Mouse (Mus musculus) hindbrain, embryonic 15.5 days (tissue): ENCODE measurements around the gene Emp2. TPM values are rescaled to one million over a fixed set of nuclear protein-coding genes. Genes with fewer than 3 reads are reported as not detected.
A peak's percentile ranks its signal among the peaks of the same experiment; 100 is the strongest.

Experiments
- ATAC-seq: fragments of 200-750 bp; cut with Nextera tagmentation; 2 replicates; pipeline ENCODE4 v1.8.0; 2017; ENCODE audit warnings: low read depth, moderate number of reproducible peaks, moderate TSS enrichment; ENCODE audit not compliant: low FRiP score
- H3K27ac ChIP-seq: fragments of 300-500 bp; sonication (generic); replicated peaks from 2 replicates; pipeline ENCODE4 v1.5.1; 2015; ENCODE audit warnings: mild to moderate bottlenecking, inconsistent platforms
- H3K27me3 ChIP-seq: fragments of 300-500 bp; sonication (generic); 2 replicates; pipeline ENCODE4 v1.6.1; 2015; ENCODE audit warnings: control low read depth, inconsistent platforms
- H3K36me3 ChIP-seq: fragments of 300-500 bp; sonication (generic); 2 replicates; pipeline ENCODE4 v1.6.1; 2015; ENCODE audit warnings: control low read depth, inconsistent platforms
- H3K4me1 ChIP-seq: fragments of 300-500 bp; sonication (generic); replicated peaks from 2 replicates; pipeline ENCODE4 v1.6.1; 2015; ENCODE audit warnings: control low read depth, inconsistent platforms
- H3K4me2 ChIP-seq: fragments of 300-500 bp; sonication (generic); 2 replicates; pipeline ENCODE4 v1.6.1; 2015; ENCODE audit warnings: moderate library complexity, mild to moderate bottlenecking, inconsistent platforms
- H3K4me3 ChIP-seq: fragments of 300-500 bp; sonication (generic); 2 replicates; pipeline ENCODE4 v1.5.1; 2015; ENCODE audit warnings: mild to moderate bottlenecking, inconsistent platforms
- H3K9ac ChIP-seq: fragments of 300-500 bp; sonication (generic); 2 replicates; pipeline ENCODE4 v1.6.1; 2015; ENCODE audit warnings: inconsistent platforms
- H3K9me3 ChIP-seq: fragments of 300-500 bp; sonication (generic); 2 replicates; pipeline ENCODE4 v1.6.1; 2016; ENCODE audit warnings: control low read depth, inconsistent platforms
- WGBS: fragments of 180-500 bp; shearing (Covaris S2); methylation state at CpG from one replicate; pipeline ENCODE4 v1.1.7; 2015; 5-methylcytosine and 5-hydroxymethylcytosine counted together
- polyA plus RNA-seq: library from polyadenylated mRNA; unstranded; fragments of >200 nt; fragmentation: Nextera tagmentation; extraction: Ambion mirVana; gene quantifications from 2 replicates; pipeline ENCODE4 v1.2.1, GENCODE M21; 2015

Gene Emp2
- polyA plus RNA-seq, 1 experiment from 2014 or later, result 18.8 TPM

DNA sequence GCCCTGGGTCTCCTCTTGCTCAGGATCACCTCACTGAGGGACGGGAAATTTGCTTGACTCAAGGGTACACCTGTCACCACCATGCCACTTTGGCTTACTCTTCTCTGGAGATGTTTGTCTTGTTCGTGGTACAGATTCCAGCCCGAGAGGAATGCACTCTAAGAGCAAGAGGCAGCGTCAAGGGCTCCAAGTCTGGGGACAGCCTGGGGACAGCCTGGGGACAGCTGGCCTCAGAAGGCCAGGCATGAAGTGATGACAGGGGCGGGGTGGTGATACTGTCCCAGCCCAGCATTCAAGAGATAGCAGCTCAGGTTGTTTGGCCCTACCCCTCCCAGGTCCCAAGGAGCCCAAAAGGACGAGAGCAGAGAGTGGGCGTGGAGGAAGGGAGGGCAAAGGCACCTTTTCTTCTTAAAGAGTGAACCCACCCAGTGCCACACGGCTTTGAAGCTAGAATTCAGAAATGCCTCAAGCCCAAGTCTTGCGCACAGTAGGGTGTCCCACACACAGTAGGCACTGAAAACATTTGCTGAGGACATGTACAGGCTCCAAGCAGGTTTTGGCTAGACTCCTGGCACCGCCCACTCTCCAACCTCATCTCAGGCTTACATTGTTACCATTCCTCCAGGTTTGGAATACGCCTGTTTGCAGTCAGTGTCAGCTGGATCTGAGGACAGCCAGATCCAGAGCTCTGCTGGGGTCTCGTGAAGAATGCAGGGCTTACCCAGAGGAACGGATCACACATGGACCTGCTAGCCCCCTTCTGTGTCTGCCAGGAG, 23.8 kb upstream of the Emp2 start:
- WGBS, result 88% methylated on average over 13 of the region's 13 CpGs
- no peaks in the 10 kb centered on the region for H3K36me3 ChIP-seq
- no peak overlapping the region for H3K4me2 ChIP-seq
- H3K4me3 ChIP-seq, result no peak overlapping the region
- H3K9ac ChIP-seq, result no peak overlapping the region
- H3K27ac ChIP-seq, result no peak overlapping the region
- no peaks in the 10 kb centered on the region for H3K9me3 ChIP-seq
- no peaks in the 10 kb centered on the region for H3K27me3 ChIP-seq
- no peak for ATAC-seq
- no peaks in the 10 kb centered on the region for H3K4me1 ChIP-seq

DNA sequence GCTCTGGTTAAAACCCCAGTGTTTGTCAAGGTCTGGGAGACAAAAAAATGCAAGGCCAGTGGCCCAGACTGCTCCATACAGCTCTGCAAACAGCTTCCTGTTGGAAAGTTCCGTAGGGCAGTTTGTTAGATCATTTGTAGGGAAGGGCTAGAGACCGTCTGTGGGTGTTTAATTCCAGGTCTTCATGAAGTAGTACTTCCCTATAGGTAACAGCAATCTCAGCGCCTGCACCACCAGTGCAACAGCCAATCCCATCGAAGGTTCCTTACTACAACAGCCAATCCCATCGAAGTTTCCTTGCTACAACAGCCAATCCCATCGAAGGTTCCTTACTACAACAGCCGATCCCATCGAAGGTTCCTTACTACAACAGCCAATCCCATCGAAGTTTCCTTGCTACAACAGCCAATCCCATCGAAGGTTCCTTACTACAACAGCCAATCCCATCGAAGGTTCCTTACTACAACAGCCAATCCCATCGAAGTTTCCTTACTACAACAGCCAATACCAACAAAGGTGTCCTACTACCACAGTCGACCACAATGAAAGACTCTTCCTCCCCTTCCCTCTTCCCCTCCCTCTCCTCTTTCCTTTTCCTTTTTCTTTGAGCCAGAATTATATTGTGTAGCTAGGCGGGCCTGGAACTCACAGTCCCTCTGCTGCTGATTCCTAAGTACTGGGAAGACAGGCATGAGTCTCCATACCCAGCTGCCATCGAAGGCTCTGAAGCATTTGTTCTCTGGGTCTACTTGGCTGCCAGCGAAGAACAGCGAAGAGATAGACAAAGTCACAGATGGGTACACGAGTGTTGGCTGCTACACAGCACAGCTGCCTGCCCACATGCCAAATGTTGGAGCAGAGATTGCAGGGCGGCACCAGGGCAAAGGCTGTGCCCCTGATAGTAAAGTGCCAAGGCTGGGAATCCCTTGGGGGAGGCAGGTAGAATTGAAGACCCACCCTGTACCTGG, 23.0 kb upstream of the Emp2 start:
- H3K9me3 ChIP-seq, result no peaks in the 10 kb centered on the region
- H3K9ac ChIP-seq, result no peak overlapping the region
- H3K27me3 ChIP-seq, result no peaks in the 10 kb centered on the region
- H3K36me3 ChIP-seq, result no peaks in the 10 kb centered on the region
- WGBS, result 94% methylated on average over 19 of the region's 19 CpGs
- no peak for ATAC-seq
- no peak overlapping the region for H3K4me2 ChIP-seq
- H3K4me3 ChIP-seq, result no peak overlapping the region
- no peaks in the 10 kb centered on the region for H3K4me1 ChIP-seq
- H3K27ac ChIP-seq, result no peak overlapping the region

DNA sequence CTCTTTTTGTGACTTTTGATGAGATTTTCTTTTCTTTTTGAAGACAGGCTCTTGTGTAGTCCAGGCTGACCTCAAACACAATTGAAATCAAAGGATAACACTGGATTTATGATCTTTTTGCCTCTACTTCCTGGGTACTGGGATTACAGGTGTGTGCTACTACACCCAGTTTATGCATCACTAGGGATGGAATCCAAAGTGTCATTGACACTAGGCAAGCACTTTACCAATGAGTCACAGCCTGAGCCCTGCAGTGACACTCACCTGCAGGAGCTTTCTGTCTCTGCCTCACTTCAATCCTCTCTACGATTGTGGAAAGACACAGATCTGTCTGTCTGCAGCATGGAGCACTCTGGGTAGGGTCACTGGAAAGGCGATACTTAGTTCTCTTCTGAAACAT, 22.2 kb upstream of the Emp2 start:
- Histone ChIP-seq H3K4me1 (no peaks in the 10 kb centered on the region), H3K9ac (no peak overlapping the region), H3K27me3 (no peaks in the 10 kb centered on the region), H3K4me3 (no peak overlapping the region), H3K4me2 (no peak overlapping the region), H3K27ac (no peak overlapping the region), H3K36me3 (no peaks in the 10 kb centered on the region), H3K9me3 (no peaks in the 10 kb centered on the region)
- ATAC-seq, result no peak
- 93% methylated on average over 2 of the region's 2 CpGs for WGBS

DNA sequence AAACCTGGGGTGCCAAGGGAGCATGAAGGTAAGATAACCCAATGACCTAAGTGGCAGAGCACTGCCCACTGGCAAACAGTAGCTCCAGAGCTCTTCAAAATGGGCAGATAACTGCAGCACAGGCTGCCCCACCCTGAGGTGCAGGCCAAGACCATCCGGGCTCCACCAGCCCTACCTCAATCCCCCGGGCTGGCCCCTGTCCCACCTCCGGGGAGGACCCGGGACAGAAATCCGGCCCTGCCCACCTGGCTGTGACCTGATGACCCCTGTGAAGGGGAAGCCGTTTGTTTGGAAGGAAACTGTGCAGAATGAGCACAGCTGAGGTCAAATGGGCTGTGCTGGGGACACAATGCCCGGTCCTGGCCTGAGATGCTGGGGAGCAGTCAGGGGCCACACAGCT, 19.0 kb upstream of the Emp2 start:
- no peak overlapping the region for H3K9ac ChIP-seq
- 59% methylated on average over 7 of the region's 7 CpGs for WGBS
- ATAC-seq, result no peak
- no peaks in the 10 kb centered on the region for H3K27me3 ChIP-seq
- H3K9me3 ChIP-seq, result no peaks in the 10 kb centered on the region
- H3K36me3 ChIP-seq, result no peaks in the 10 kb centered on the region
- no peak overlapping the region for H3K27ac ChIP-seq
- H3K4me2 ChIP-seq, result no peak overlapping the region
- H3K4me1 ChIP-seq, result 0 out of 2 replicates have a peak, but pooled peaks cover 3% of the 10 kb centered on the region
- no peak overlapping the region for H3K4me3 ChIP-seq

DNA sequence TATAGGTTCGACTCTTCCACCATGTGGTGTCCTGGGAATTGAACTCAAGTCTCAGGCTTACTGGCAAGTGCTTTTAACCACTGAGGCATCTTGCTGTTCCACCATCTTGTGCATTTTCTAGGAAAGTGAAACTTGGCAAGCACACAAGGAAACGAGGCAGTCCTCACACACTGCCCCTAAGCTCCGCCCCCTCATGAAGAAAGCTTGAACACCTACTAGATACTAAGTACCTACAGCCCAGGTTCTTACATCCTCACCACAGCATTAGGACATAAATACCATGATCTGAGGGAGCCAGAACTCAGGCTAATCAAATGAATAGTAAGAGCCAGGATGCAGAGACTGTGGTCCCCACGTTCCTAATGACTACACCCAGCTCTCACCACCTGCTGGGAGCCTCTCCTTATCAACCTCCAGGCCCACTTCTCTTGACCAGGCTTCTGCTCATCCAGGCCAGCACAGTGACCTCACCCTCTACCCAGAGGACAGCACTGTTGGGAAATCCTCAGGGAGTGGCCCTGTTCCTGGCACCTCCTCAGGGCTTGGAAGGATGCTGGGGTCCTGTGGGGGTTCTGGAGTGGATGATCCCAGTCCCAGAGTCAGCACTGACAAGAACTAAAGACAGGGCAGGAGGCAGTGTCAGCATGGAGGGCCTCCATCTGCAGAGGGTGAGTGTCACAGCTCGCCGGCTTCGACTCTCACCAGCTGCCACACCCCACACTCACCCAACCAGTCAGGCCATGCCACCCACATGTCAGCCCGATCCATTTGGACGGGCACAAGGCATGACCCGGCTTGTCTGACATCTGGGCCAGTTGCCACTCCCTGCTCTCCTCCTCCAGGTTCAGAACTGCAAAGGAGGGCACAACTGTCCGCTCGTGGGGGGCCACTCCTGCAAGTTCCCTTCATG, 17.1 kb upstream of the Emp2 start:
- no peak overlapping the region for H3K4me3 ChIP-seq
- no peak overlapping the region for H3K27ac ChIP-seq
- H3K36me3 ChIP-seq, result no peaks in the 10 kb centered on the region
- no peak overlapping the region for H3K9ac ChIP-seq
- no peak overlapping the region for H3K4me2 ChIP-seq
- H3K4me1 ChIP-seq, result 0 out of 2 replicates have a peak, but pooled peaks cover 3% of the 10 kb centered on the region
- no peak for ATAC-seq
- no peaks in the 10 kb centered on the region for H3K9me3 ChIP-seq
- 82% methylated on average over 12 of the region's 12 CpGs for WGBS
- no peaks in the 10 kb centered on the region for H3K27me3 ChIP-seq

DNA sequence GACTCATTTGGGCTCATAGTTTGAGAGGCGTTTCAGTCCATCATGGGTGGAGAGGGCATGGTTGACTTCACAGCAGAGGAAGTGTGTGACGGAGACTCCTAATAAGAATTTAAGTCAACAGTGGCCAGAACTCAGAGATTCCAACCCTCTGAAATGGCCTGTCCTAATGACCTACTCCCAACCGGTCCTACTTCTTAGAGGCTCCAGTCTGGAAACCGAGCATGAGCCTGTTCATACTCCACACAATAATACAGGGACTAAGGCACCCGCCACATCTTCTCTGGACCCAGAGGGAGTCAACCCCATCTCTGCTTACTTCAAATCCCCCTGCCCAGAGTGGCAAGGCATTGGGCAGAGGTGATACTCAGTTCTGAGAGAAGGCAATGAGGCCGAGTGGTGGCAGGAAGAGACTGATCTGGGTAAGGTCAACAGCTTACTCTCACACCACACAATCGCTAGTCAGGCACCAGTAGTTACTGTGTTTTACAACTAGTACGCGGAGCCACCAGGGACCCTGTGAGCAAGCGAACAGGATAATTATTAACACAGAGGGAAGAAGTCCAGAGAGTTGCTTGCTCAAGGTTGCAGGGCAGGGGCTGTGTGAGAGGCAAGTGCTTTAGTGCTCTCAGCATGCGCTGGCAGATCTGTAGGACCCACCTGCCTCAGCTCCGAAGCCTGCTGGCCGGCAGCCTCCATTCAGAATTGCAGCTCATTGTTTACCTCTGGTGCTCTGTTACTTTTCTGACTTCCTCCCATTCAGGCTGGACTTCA, 14.0 kb upstream of the Emp2 start:
- no peak overlapping the region for H3K9ac ChIP-seq
- H3K4me3 ChIP-seq, result no peak overlapping the region
- ATAC-seq, result no peak
- H3K4me1 ChIP-seq, result 0 out of 2 replicates have a peak, but pooled peaks cover 3% of the 10 kb centered on the region
- H3K27me3 ChIP-seq, result no peaks in the 10 kb centered on the region
- H3K27ac ChIP-seq, result no peak overlapping the region
- no peaks in the 10 kb centered on the region for H3K9me3 ChIP-seq
- H3K36me3 ChIP-seq, result no peaks in the 10 kb centered on the region
- no peak overlapping the region for H3K4me2 ChIP-seq
- WGBS, result 60% methylated on average over 13 of the region's 13 CpGs

DNA sequence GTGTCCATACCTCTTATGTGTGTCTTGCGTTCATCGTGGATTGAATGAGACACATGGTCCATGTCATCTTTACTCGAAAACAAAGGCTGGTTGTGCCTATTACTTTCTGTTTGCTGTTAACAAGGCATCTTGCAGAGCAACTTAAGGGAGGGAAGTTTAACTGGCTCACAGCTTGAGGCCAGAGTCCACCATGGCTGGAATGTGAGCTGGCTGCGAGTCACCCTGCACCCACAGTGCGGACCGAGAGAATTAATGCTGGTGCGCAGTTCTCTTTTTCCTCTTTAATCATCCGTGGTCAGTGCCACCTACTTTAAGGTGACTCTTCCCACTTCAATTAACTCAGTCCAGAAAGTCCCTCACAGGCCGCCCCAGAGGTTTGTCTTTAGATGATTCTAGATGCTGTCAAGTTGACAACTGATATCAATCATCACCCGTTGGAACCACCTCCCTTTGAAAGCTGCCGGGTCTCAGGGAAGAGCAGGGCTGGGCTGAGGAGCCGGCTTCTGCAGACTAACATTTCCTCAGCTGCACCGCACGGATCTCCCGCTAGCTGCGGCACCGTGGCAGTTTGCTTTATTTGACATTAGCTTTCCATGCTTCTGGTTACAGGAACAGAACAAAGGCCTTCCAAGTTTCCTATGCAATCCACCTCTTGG, 6.3 kb upstream of the Emp2 start:
- no peak overlapping the region for H3K27ac ChIP-seq
- no peak overlapping the region for H3K4me2 ChIP-seq
- no peaks in the 10 kb centered on the region for H3K4me1 ChIP-seq
- no peak overlapping the region for H3K4me3 ChIP-seq
- no peaks in the 10 kb centered on the region for H3K36me3 ChIP-seq
- ATAC-seq, result no peak
- H3K9ac ChIP-seq, result no peak overlapping the region
- H3K9me3 ChIP-seq, result no peaks in the 10 kb centered on the region
- 56% methylated on average over 17 of the region's 17 CpGs for WGBS
- H3K27me3 ChIP-seq, result no peaks in the 10 kb centered on the region

DNA sequence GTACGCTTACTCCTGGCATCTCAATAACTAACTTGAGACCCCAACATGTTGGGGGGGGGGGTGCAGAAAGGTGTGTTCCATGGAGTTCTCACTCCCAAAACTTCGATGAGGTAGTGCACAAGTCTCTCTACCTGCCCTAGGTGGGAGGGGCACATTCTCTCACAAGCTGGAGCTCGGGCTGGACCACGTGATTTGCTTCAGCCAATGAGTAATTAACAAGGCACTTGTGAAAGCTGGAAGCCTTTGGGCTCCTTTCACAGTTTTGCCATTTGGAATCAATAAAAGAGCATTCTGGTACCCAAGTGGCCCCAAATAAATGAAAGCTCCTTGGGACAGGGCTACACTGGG, 3.4 kb upstream of the Emp2 start:
- Histone ChIP-seq H3K4me1 (peaks cover 11% of the 10 kb centered on the region), H3K36me3 (no peaks in the 10 kb centered on the region), H3K9ac (no peak overlapping the region), H3K9me3 (no peaks in the 10 kb centered on the region), H3K27me3 (peaks cover 18% of the 10 kb centered on the region), H3K4me2 (no peak overlapping the region), H3K4me3 (no peak overlapping the region), H3K27ac (no peak overlapping the region)
- no peak for ATAC-seq
- 67% methylated on average over 4 of the region's 4 CpGs for WGBS

DNA sequence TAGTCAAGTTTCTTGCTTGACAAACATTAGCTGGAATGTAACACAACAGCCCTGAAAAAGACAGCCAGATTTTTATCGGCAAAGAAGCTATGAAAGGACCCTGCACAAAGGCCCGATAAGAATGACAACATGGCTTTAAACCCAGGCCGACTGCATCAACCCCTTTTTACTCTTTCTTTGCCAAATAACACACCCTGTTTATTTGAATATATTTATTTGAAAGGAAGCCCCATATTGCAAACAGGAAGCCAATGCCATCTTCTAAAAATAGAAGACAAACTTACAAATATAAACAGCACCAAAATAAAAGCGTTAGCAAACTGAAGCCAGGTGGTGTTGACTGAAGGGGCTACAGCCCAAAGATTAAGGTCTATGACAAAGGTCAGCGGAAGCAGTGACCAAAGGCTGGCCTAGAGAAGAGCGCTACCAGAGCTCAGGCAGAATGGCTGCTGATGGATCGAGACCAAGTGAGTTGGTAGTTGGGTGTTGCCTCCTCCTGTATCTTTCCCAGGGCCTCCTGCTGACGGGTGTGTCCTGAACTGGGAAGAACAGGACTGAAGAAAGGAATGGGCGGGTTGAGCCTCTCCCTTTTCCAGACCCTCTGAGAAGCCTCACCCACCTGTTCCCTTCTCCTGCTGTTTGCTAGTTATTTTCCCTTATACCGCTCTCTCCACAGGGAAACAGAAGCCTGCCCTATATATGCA, 2.9 kb upstream of the Emp2 start:
- peaks cover 19% of the 10 kb centered on the region for H3K27me3 ChIP-seq
- H3K36me3 ChIP-seq, result no peaks in the 10 kb centered on the region
- H3K27ac ChIP-seq, result no peak overlapping the region
- H3K4me2 ChIP-seq, result no peak overlapping the region
- WGBS, result 87% methylated on average over 10 of the region's 10 CpGs
- ATAC-seq, result no peak
- H3K4me1 ChIP-seq, result peaks cover 11% of the 10 kb centered on the region
- H3K9ac ChIP-seq, result no peak overlapping the region
- H3K4me3 ChIP-seq, result no peak overlapping the region
- no peaks in the 10 kb centered on the region for H3K9me3 ChIP-seq

DNA sequence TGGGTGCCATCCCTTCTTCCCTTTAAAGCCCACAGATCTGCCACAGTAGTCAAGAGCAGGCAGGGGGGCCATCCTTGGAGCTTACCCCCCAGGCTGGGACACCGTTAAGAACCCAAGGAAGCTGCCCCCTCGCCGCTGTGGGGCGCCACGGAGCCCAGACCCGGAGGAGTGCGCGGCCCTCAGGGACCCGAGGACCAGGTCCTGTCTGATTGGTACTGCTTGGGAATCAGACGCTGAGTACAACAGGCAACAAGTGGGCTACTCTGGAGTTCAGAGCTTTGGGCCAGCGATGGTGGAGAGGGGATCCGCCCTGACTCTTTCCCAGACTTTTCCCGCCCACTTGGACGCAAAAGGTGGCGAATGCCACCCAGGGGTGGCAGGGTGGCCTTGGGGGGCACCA, 542 bp downstream of the Emp2 start:
- WGBS, result 3% methylated on average over 15 of the region's 15 CpGs
- Histone ChIP-seq H3K4me2 (peak overlapping the region; percentile 94), H3K4me3 (peak overlapping the region; percentile 49), H3K4me1 (peaks cover 11% of the 10 kb centered on the region), H3K36me3 (no peaks in the 10 kb centered on the region), H3K9ac (peak overlapping the region; percentile 40), H3K9me3 (no peaks in the 10 kb centered on the region), H3K27ac (no peak overlapping the region), H3K27me3 (peaks cover 19% of the 10 kb centered on the region)
- peak; percentile 45; the same call in 1 of the 2 replicates for ATAC-seq
